Mouse (Mus musculus): ENCODE data around the gene Cyb561. TPM values are rescaled to one million over a fixed set of nuclear protein-coding genes. Genes with fewer than 3 reads are reported as not detected.

Gene Cyb561
- total RNA-seq, 2 experiments from 2014 or later = 87.9 to 92.8 TPM

DNA sequence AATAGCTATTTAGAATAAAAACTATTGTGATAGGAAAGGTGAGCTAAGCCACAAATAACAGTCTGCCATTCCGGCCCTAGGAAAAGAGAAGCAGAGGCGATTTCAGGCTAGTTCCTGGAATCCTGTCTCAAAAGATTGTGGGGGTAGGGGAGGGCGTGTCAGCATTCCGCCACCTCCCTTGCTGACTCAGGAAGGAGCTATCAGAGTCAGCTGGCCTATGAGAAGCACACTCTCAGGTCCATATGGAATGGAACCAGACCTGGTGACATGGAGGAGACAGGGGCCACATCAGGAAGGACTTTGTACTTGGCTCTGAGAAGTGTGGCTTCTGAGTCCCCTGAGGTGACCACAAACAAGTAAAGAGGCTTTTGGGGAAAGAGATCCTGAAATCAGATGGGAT is 2.6 kb downstream of the Cyb561 start:
- no peak for TF ChIP-seq CTCF (IDR thresholded peaks at IDR 0.05)

DNA sequence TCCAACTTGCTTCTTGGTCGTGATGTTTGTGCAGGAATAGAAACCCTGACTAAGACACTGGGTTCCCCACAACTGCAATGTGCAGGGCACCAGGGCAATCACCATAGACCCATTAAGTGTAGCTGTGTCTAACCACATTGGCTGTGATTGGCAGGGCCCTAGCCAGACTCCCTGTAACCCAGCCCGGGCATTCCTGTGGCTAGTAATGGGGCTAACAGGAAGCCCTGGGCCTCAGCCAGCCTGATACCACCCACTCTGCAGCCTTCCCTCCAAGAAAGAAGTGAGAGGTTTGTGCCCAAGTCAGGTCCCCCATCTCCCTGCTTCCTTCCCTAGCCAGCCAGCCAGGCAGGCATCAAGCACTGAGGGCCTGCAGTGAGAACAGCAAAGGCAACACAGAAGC is 4.9 kb downstream of the Cyb561 start:
- no peak for DNase-seq (ENCODE audit: extremely low spot score in 1 of 2, low spot score in 2 of 2)
- H3K4me3 ChIP-seq = no peak overlapping the region
- TF ChIP-seq CTCF (IDR thresholded peaks at IDR 0.05) = no peak
- intact Hi-C loops (cut with DNase I) = no loop called here
- no peak overlapping the region for H3K27ac ChIP-seq

More for the DNA sequence above, 2.6 kb downstream of the Cyb561 start:
- intact Hi-C loops (cut with DNase I) = no loop called here
- Histone ChIP-seq H3K27ac (no peak overlapping the region), H3K4me3 (no peak overlapping the region)
- no peak for DNase-seq (ENCODE audit: extremely low spot score in 1 of 2, low spot score in 2 of 2)

DNA sequence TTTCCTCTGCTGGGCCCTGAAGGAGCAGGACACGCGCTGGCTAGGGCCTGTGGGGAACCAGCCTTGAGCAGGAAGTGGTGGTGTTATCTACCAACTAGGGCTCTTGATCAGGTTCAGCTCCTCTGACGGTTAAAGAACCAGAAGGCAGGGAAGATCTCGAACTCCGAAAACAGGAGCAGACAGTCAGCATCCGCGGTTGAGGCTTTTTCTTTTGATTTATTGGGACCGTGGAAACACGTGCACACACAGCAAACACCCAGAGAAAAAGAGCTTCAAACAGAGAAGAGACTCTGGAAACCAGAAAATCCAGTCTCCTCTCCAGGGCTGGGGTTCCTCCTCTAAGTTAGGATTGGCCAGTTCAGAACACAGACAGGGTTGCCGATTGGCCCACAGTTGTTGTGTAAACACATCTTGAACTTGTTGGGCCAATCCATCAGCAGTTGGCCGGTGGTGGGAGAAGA is 6.4 kb downstream of the Cyb561 start:
- no peak for TF ChIP-seq CTCF (IDR thresholded peaks at IDR 0.05)
- no peak for DNase-seq (ENCODE audit: extremely low spot score in 1 of 2, low spot score in 2 of 2)
- no peak overlapping the region for H3K27ac ChIP-seq
- H3K4me3 ChIP-seq = no peak overlapping the region
- intact Hi-C loops (cut with DNase I) = no loop called here

DNA sequence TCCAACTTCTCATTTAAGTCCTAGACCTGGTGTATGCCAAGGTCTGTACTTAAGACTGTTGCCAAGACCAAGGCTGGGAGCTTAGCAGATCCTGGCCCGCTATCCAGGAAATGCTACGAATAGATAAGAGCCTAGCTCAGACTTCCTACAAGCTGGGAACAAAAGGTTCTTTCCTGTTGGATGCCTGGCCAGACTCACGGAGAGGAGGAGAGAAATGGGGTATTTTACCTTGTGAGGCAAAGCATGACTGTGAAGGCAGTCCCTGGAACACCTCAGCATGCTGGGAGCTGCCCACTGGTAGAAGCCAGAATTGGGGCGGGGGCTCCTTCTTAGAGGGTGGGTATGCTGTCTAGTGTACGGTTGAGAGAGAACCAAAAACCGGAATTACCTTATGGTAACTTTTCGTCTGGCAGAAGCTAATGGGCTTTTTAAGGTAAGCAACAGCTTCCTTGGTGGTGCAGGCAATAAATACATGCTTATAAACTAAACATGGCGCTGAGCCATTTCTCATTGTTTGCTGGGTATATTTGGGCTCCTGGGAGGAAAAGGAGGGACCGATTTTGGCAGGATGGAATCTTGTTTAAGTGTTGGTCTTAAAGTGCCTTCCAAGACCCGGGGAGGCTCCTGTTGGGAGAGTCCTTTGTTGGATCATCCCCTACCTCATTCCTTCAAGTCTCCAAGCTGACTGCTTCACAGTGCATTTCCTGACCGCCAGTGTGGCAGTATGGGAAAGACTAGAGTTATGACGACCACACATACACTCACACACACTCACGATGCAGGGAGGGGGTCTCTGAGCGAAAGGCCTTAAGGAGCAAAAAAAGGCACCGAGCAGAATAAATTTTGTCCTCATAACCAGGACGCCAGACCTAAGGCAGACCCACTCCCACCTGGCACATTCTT is 8.1 kb downstream of the Cyb561 start:
- no peak for TF ChIP-seq CTCF (IDR thresholded peaks at IDR 0.05)
- Histone ChIP-seq H3K27ac (peak overlapping the region; percentile 60), H3K4me3 (peak overlapping the region; percentile 80)
- no peak for DNase-seq (ENCODE audit: extremely low spot score in 1 of 2, low spot score in 2 of 2)
- intact Hi-C loops (cut with DNase I) = loop anchor here (5.0 kb wide), 1 partner anchor 77 kb away; no protein-coding TSS in a partner anchor

DNA sequence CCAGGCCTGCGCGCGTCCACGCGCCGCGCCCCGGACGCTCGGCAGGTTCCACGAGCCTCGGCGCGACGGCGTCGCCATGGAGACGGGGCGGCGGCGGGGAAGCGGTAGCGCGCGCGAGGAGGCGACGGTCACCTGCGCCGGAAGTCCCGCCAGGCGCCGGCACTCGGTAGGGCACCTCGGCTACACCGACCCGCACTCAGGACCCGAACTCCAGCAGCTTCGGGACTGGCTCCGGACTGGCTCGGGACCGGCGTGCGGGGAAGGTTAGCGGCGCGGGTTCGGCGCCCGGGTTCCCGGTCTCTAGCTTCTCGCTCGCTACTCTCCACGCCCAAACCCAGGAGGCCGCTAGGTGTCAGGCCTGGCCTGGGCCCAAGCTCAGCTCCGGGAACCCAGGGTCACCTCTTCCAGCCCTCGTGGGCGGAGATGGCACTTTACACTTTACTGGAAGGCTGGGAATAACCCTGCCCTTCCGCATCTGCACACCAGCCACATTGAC is 9.0 kb downstream of the Cyb561 start:
- TF ChIP-seq CTCF (IDR thresholded peaks at IDR 0.05) = peak; percentile 39
- intact Hi-C loops (cut with DNase I) = loop anchor here (5.0 kb wide), 1 partner anchor 78 kb away; no protein-coding TSS in a partner anchor
- Histone ChIP-seq H3K4me3 (peak overlapping the region; percentile 80), H3K27ac (peak overlapping the region; percentile 89)
- peak; percentile 82 to 83 for DNase-seq (ENCODE audit: extremely low spot score in 1 of 2, low spot score in 2 of 2)

DNA sequence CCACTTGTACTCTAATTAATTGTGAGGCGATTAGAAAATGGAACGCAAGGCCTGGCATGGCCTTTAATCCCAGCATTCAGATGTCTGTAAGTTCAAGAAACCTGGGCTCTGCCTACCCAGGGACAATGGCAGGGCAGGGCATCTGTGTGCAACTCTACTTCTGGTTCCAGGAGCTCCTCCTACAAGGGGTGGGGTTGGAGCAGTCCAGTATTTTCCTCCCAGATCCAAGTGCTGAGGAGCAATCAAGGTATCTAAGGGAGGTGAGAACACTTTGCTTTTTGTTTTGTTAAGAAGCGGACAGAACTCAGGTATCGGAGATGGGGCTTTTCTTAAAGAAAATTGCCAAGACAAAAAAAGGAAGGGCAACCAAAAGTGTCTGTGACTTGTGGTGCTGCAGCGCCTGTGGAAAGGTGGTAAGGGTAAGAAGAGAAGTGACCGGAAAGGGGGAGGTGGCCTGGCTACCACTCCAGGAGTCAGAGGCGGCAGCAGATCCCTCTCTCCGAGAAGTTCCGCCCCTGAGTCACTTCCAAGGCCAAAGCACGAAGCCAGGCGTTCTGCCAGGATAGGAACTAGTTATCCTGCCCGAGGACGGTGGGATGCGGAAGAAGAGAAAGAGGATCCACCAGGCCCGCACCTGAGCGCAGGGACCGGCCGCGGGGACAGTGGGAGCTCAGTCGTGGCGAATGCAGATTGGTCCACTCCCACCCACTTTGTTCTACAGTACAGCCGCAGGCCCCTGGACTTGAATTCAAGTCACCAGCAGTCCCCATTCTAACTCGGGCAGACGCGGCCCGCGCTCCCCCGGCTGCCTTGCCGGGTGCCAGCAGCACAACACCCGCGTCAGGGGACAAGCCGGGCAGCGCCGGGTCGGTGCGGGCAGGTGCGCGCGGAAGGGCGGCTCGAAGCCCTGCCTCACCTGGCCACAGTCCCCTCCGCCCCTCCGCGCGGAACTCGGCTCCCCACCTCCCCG is 9.7 kb downstream of the Cyb561 start:
- peak in 1 of 2 experiments; percentile 29 for DNase-seq (ENCODE audit: extremely low spot score in 1 of 2, low spot score in 2 of 2)
- Histone ChIP-seq H3K27ac (peak overlapping the region; percentile 89), H3K4me3 (peak overlapping the region; percentile 80)
- no peak for TF ChIP-seq CTCF (IDR thresholded peaks at IDR 0.05)
- intact Hi-C loops (cut with DNase I) = loop anchor here (5.0 kb wide), 1 partner anchor 79 kb away; no protein-coding TSS in a partner anchor

DNA sequence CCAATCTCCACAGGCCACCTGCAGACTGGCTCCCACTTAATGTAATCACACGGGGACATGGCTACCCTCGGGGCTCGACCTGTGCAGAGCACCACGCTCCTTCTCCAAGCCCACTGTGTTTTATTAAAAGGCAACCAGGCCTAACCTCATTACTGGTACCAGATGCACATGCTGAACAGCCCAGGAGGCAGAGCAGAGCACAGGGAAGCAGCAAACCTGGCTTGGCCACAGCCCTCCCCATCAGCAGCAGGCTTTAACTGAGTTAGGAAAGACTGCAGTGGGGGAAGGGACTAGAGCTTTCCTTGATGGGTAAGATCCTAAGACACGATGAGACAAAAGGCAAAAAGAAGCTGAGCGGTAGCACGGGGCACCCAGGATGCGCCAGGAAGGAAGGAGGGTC is 11.2 kb downstream of the Cyb561 start:
- DNase-seq (ENCODE audit: extremely low spot score in 1 of 2, low spot score in 2 of 2) = no peak

DNA sequence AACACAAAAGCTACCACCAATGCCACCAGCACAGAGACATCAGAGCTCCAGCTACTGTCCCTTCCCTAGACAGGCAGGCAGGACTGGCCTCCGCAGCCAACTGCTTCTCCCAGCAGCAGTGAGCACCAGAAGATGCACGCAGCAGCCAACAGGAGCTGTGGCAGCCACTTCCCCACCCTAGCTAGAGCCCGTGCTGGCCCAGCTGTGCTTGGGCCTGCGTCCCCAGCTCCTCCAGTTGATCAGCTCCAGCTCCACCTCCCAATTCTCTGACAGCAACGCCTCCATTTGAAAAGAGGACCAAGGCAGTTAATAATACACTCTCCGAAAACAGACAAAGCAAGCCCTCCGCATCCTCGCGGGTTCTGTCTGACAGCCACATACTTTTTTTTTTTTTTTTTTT is 14.4 kb downstream of the Cyb561 start:
- DNase-seq (ENCODE audit: extremely low spot score in 1 of 2, low spot score in 2 of 2) = no peak
- TF ChIP-seq CTCF (IDR thresholded peaks at IDR 0.05) = no peak
- intact Hi-C loops (cut with DNase I) = no loop called here
- no peak overlapping the region for H3K27ac ChIP-seq
- no peak overlapping the region for H3K4me3 ChIP-seq

More for the DNA sequence above, 11.2 kb downstream of the Cyb561 start:
- intact Hi-C loops (cut with DNase I) = loop anchor here (5.0 kb wide), 1 partner anchor 80 kb away; no protein-coding TSS in a partner anchor
- H3K27ac ChIP-seq = no peak overlapping the region
- no peak overlapping the region for H3K4me3 ChIP-seq
- no peak for TF ChIP-seq CTCF (IDR thresholded peaks at IDR 0.05)

DNA sequence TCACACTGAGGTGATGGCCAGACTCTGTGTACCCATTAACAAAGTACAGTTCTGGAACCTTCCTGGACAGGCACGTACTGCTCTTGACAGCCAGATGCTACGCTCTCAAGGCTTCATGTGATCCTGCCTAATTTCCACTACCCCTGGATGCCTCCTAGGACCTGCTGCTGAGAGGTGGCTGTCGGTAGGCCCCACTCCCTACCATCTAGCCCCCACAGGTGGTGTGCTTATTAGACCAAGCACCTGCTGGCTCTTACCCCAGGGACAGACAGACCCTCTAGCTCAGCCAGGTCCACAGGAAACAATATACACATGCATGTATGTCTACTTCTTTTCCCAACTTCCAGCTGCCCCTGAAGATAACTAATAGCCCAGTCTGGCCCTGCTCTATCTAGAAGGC is 16.2 kb downstream of the Cyb561 start:
- TF ChIP-seq CTCF (IDR thresholded peaks at IDR 0.05) = no peak
- DNase-seq (ENCODE audit: extremely low spot score in 1 of 2, low spot score in 2 of 2) = no peak
- Histone ChIP-seq H3K4me3 (no peak overlapping the region), H3K27ac (no peak overlapping the region)
- intact Hi-C loops (cut with DNase I) = no loop called here

DNA sequence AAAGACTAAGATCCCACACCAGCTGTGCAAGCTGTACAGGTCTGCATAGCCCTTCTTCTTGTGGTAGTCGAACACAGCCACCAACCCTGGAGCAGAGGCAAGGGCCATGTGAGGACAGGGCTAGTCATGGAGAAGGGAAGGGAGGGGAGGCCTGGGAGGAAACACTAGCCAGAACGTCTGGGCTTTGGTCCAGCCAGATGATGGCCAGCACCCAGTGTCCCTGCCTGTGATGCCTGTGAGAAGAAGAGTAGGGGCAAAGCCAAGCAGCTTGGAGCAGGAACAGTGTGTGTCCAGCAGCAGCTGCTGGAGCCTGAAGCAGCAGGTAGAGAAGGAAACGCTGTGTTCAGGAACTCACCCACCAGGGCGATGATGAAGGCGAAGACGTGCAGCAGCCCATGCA is 16.9 kb downstream of the Cyb561 start:
- intact Hi-C loops (cut with DNase I) = no loop called here
- Histone ChIP-seq H3K4me3 (no peak overlapping the region), H3K27ac (no peak overlapping the region)
- DNase-seq (ENCODE audit: extremely low spot score in 1 of 2, low spot score in 2 of 2) = no peak
- no peak for TF ChIP-seq CTCF (IDR thresholded peaks at IDR 0.05)

DNA sequence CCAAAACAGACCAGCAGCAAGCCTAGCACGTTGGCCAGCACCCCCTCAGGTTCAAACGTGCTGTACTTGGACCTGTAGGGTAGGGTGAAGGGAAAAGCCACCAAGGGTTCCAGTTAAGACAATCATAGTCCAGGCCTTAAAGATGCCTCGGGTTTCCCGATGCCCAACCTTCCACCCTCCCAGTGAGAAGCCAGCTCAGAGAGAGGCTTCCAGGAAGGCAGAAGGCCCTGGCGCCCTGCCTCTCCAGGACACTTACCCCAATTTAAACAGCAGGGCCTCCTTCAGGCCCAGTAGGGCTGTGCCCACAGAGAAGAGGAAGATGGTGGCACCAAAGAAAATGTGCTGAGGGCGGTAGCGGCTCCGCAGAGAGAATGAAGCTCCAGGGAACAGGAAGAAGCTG is 17.6 kb downstream of the Cyb561 start:
- H3K27ac ChIP-seq = no peak overlapping the region
- TF ChIP-seq CTCF (IDR thresholded peaks at IDR 0.05) = no peak
- no peak overlapping the region for H3K4me3 ChIP-seq
- no peak for DNase-seq (ENCODE audit: extremely low spot score in 1 of 2, low spot score in 2 of 2)
- intact Hi-C loops (cut with DNase I) = no loop called here

Measured in left cerebral cortex, adult 2 months (tissue).